Mouse (Mus musculus) naive thymus-derived CD4-positive, alpha-beta T cell, adult 5 months (primary cell): Measurements from ENCODE around the gene Cep78. TPM values are rescaled to one million over a fixed set of nuclear protein-coding genes. Genes with fewer than 3 reads are reported as not detected.

ENCODE experiments used
- polyA plus RNA-seq: library from polyadenylated mRNA; unstranded; fragments of 100-300 nt; shearing (Covaris generic); gene quantifications from one replicate; pipeline ENCODE4 v1.2.1, GENCODE M21; 2017

Gene Cep78
- polyA plus RNA-seq: 7.9 TPM

DNA sequence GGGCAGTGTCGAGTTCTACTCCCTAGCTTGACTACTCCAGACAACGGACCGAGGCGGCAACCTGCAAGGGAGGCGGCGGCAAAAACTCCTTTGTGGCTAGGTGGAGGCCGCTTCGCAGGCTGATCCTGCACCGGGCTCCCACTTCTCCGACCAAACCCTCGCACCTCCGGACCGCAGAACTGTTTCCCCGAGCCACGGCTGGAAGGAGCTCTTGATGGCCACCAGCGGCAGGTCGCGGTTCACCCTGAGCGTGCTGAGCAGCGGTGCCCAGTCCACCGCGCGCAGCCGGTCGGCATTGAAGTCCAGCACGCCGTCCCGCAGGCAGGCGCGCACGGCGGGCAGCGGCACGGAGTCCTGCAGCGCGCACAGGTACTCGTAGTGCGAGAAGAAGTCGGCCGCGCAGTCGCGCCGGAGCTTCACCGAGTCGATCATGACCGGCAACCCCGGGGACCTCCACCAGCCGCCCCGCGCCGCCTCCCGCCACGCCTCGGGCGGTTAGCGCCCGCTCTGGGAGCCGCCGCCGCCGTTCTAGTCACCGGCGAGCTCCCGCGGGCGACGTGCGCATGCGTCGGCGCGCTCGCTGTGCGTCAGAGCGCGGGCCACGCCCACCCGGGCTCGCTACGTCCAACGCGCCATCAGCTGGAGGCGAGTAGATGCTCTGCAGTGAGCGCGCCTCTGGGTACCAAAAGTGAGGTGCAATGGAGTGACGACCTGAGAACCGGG is at the start of gene Cep78:
Gene Cep78, minus strand, starts transcription at position 541 of the 723 bp plus-strand sequence.

DNA sequence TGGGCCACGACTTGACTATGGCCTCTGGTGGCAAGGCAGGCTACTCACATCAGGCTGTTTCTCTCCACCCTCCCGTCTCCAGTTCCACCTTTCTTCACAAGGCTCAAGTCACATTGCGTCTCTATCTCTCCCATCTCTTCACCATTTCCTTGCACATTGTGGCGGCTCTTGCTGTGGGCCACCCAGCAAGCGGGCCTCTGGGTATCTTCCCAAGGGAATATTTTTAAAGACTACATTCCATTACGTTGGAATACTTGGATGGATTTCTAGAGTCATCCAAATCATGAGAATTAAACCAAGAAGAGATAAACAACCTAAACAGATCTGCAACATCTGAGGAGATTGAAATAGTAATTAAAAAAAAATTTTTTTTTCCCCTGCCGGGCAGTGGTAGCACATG is 37.6 kb downstream of the Cep78 start, which contains the start of gene Psat1:
Gene Psat1, minus strand, starts transcription at position 101 of the 400 bp plus-strand sequence.

Other genes starting within 250 kb of the Cep78 start
- gene Psat1, start 37.7 kb downstream of the Cep78 start, polyA plus RNA-seq: 17.6 TPM
- 2.0 TPM for gene Gnaq, start 147.8 kb upstream of the Cep78 start, polyA plus RNA-seq